Mouse (Mus musculus): ENCODE data around the gene Acat3. TPM values are rescaled to one million over a fixed set of nuclear protein-coding genes. Genes with fewer than 3 reads are reported as not detected.

Gene Acat3
- 0.42 and 0.85 TPM in 2 replicates for polyA plus RNA-seq (2012; rRNA removed; ENCODE audit: low replicate concordance)

GRCm38 (mm10) chr17:12940151-12940805 is at the start of gene Acat3:
Gene Acat3 (minus strand): TSS chr17:12940600.

GRCm38 (mm10) chr17:12960331-12960873 is 20.0 kb upstream of the Acat3 start, which contains the start of gene Acat2:
Gene Acat2 (minus strand): TSS chr17:12960747.

GRCm38 (mm10) chr17:12915881-12916583 is 24.4 kb downstream of the Acat3 start, which contains the start of gene Mrpl18:
Gene Mrpl18 (minus strand): TSS chr17:12916345.

GRCm38 (mm10) chr17:12915488-12915880 is 24.9 kb downstream of the Acat3 start, which contains the start of gene Tcp1:
Gene Tcp1 (plus strand): TSS chr17:12915701.

GRCm38 (mm10) chr17:12909361-12910280 is 30.8 kb downstream of the Acat3 start, which contains the start of gene Pnldc1:
Gene Pnldc1 (minus strand): TSS chr17:12910230.

GRCm38 (mm10) chr17:12875734-12876133 is 64.7 kb downstream of the Acat3 start, which contains the start of gene Mrgprh:
Gene Mrgprh (plus strand): TSS chr17:12876034.

Other genes starting within 250 kb of the Acat3 start
- 26.6 and 48.4 TPM in 2 replicates for gene Igf2r, start 170.9 kb downstream of the Acat3 start, polyA plus RNA-seq (2012; rRNA removed; ENCODE audit: low replicate concordance)
- 0.13 and 1.8 TPM in 2 replicates for gene Mas1, start 72.5 kb downstream of the Acat3 start, polyA plus RNA-seq (2012; rRNA removed; ENCODE audit: low replicate concordance)
- 0.73 and 1.2 TPM in 2 replicates for gene Mrgprh, start 64.6 kb downstream of the Acat3 start, polyA plus RNA-seq (2012; rRNA removed; ENCODE audit: low replicate concordance)
- gene Pnldc1, start 30.4 kb downstream of the Acat3 start, polyA plus RNA-seq (2012; rRNA removed; ENCODE audit: low replicate concordance) = 4.1 and 19.7 TPM in 2 replicates
- 64.6 and 97.5 TPM in 2 replicates for gene Tcp1, start 24.9 kb downstream of the Acat3 start, polyA plus RNA-seq (2012; rRNA removed; ENCODE audit: low replicate concordance)
- 31.6 and 34.9 TPM in 2 replicates for gene Mrpl18, start 24.3 kb downstream of the Acat3 start, polyA plus RNA-seq (2012; rRNA removed; ENCODE audit: low replicate concordance)
- 45.2 and 66.0 TPM in 2 replicates for gene Acat2, start 20.1 kb upstream of the Acat3 start, polyA plus RNA-seq (2012; rRNA removed; ENCODE audit: low replicate concordance)
- 17.7 and 22.8 TPM in 2 replicates for gene Wtap, start 53.6 kb upstream of the Acat3 start, polyA plus RNA-seq (2012; rRNA removed; ENCODE audit: low replicate concordance)
- gene Sod2, start 66.2 kb upstream of the Acat3 start, polyA plus RNA-seq (2012; rRNA removed; ENCODE audit: low replicate concordance) = 317 and 641 TPM in 2 replicates
- 0.09 and 0.59 TPM in 2 replicates for gene Gpr31b, start 111.7 kb upstream of the Acat3 start, polyA plus RNA-seq (2012; rRNA removed; ENCODE audit: low replicate concordance)
- gene Tcp10b, start 120.5 kb upstream of the Acat3 start, polyA plus RNA-seq (2012; rRNA removed; ENCODE audit: low replicate concordance) = 0.09 and 0.22 TPM in 2 replicates
- gene Unc93a, start 191.2 kb upstream of the Acat3 start, polyA plus RNA-seq (2012; rRNA removed; ENCODE audit: low replicate concordance) = 0.15 and 0.19 TPM in 2 replicates